Mouse (Mus musculus) bone marrow, adult 2 months (tissue): Measurements from ENCODE around the gene P4ha2. TPM values are rescaled to one million over a fixed set of nuclear protein-coding genes. Genes with fewer than 3 reads are reported as not detected.
A peak's percentile ranks its signal among the peaks of the same experiment; 100 is the strongest.

Source experiments
- H3K27ac ChIP-seq: fragments of 200-500 bp; 2 replicates; pipeline ENCODE4 v1.5.1; 2012; ENCODE audit warnings: low read depth, mild to moderate bottlenecking, control low read depth, inconsistent platforms, low read length; ENCODE audit not compliant: control insufficient read depth, poor library complexity, insufficient read depth
- H3K4me1 ChIP-seq: fragments of 200-500 bp; 2 replicates; pipeline ENCODE4 v1.6.1; 2011; ENCODE audit warnings: low read length; ENCODE audit not compliant: control insufficient read depth, insufficient read depth
- H3K4me3 ChIP-seq: fragments of 200-500 bp; replicated peaks from 2 replicates; pipeline ENCODE3; 2011; ENCODE audit warnings: mild to moderate bottlenecking, low read depth, low read length, control low read depth; ENCODE audit not compliant: control insufficient read depth
- CTCF ChIP-seq: fragments of 200-500 bp; IDR thresholded peaks from 2 replicates; pipeline ENCODE4 v1.5.1; 2011; ENCODE audit warnings: low read length, control low read depth; ENCODE audit not compliant: control insufficient read depth, insufficient read depth
- POLR2A ChIP-seq: fragments of 200-500 bp; IDR thresholded peaks from 2 replicates; pipeline ENCODE4 v1.6.1; 2011; ENCODE audit warnings: low read depth, mild to moderate bottlenecking, control low read depth, low read length, borderline replicate concordance; ENCODE audit not compliant: control insufficient read depth
- WGBS: fragments of 180-500 bp; shearing (Covaris S2); methylation state at CpG from one replicate; pipeline ENCODE4 v1.1.7; 2018; 5-methylcytosine and 5-hydroxymethylcytosine counted together
- polyA plus RNA-seq: library from polyadenylated mRNA; stranded (reverse); fragments of >200 nt; gene quantifications from 2 replicates; pipeline ENCODE4 v1.2.4, GENCODE M21; 2011; ENCODE audit warnings: low replicate concordance; ENCODE audit not compliant: missing spikeins, insufficient read depth, insufficient read length

The P4ha2 gene
- polyA plus RNA-seq, 1 experiment, result 5.1 TPM

GRCm38 (mm10) chr11:54115911-54116310 lies 16.0 kb downstream of the P4ha2 start:
- no peak for TF ChIP-seq POLR2A
- no peak for TF ChIP-seq CTCF

GRCm38 (mm10) chr11:54116406-54116805 lies 16.5 kb downstream of the P4ha2 start:
- TF ChIP-seq CTCF (no peak), POLR2A (no peak)
- WGBS, result 71% methylated on average over 4 of the region's 4 CpGs
- Histone ChIP-seq H3K4me1 (no peaks in the 10 kb centered on the region), H3K27ac (no peak overlapping the region), H3K4me3 (no peak overlapping the region)

More at GRCm38 (mm10) chr11:54115911-54116310, 16.0 kb downstream of the P4ha2 start:
- no peak overlapping the region for H3K4me3 ChIP-seq
- no peaks in the 10 kb centered on the region for H3K4me1 ChIP-seq
- 88% methylated on average over 3 of the region's 3 CpGs for WGBS
- no peak overlapping the region for H3K27ac ChIP-seq

GRCm38 (mm10) chr11:54117096-54117495 lies 17.2 kb downstream of the P4ha2 start:
- no peak overlapping the region for H3K4me3 ChIP-seq
- TF ChIP-seq POLR2A (no peak), CTCF (no peak)
- H3K27ac ChIP-seq, result no peak overlapping the region
- WGBS, result 84% methylated on average over 10 of the region's 10 CpGs
- no peaks in the 10 kb centered on the region for H3K4me1 ChIP-seq

GRCm38 (mm10) chr11:54119126-54119525 lies 19.2 kb downstream of the P4ha2 start:
- TF ChIP-seq POLR2A (no peak), CTCF (no peak)
- WGBS, result 75% methylated on average over 12 of the region's 12 CpGs
- H3K27ac ChIP-seq, result no peak overlapping the region
- no peak overlapping the region for H3K4me3 ChIP-seq
- no peaks in the 10 kb centered on the region; the same call in 1 of the 2 replicates for H3K4me1 ChIP-seq

DNA sequence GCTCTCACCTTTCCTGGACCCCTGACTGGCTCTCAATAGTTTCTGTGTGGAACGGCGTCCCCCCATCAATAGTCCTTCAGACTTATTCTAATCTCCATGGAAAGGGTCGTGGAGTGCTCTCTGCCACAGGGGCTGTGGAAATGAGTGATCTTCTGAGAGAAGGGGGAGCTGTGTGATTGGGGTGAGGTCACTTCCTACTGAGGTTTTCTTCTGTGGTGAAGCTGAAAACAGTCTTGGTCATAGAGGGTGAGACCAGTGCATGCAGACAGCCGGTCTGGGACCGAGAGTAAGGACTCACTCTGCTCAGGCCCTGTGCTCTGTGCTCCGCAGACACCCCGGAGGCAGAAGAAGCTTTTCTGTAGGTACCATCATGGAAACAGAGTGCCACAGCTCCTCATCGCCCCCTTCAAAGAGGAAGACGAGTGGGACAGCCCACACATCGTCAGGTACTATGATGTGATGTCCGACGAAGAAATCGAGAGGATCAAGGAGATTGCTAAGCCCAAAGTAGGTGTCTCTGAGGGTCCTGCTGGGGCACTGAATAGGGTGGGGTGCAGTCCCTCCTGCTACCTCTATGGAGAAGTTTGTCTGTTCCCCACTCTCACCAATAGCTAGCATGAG lies 20.0 kb downstream of the P4ha2 start:
- Histone ChIP-seq H3K27ac (no peak overlapping the region), H3K4me1 (no peaks in the 10 kb centered on the region; the same call in 1 of the 2 replicates), H3K4me3 (no peak overlapping the region)
- TF ChIP-seq CTCF (no peak), POLR2A (no peak)
- 48% methylated on average over 13 of the region's 13 CpGs for WGBS

DNA sequence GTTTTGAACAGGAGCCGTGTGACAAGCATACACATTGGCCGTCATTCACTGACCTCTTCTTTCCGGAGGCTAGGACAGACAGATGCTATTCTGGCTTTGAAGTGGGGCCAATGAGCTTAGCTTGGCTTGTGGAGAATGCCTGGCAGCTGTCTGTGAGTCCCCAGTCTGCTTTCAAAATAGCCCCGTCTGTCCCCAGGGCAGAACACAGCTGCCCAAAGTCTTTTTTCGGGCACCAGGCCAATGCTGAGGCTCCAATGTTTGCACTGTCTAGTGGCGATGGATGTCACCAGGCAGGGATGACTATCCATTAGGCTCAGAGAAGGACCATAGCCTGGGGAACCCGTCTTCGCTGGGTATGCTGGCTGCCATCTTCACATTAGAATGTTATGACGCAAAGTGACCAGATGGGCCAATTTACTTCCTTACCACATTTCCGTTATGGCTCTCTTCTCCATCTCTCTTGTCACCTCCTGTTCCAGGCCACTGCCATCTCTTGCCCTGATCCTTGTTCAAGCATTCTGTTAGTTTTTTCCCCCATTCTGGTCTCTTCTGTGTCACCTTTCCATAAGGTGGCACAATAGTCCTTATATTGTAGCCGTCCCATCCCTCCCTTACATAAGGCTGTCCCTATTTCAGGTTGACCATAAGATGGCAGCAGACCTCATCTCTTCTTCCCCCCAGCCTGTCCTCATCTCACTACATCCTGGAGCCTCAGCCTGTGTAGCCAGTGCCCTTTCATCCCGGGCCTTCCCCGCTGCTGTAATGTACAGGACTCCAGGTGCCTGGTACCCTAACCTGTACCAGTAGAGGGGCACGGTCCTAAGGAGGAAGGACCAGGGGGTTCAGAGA lies 22.7 kb downstream of the P4ha2 start:
- Histone ChIP-seq H3K4me3 (no peak overlapping the region), H3K27ac (no peak overlapping the region), H3K4me1 (peaks cover 1% of the 10 kb centered on the region; the same call in 1 of the 2 replicates)
- WGBS, result 63% methylated on average over 14 of the region's 14 CpGs
- TF ChIP-seq CTCF (peak; percentile 40; the same call in 1 of the 2 replicates), POLR2A (no peak)

GRCm38 (mm10) chr11:54125982-54126648 lies 26.2 kb downstream of the P4ha2 start:
- 85% methylated on average over 18 of the region's 18 CpGs for WGBS
- H3K4me3 ChIP-seq, result no peak overlapping the region
- H3K27ac ChIP-seq, result no peak overlapping the region
- TF ChIP-seq POLR2A (no peak), CTCF (no peak)
- peaks cover 1% of the 10 kb centered on the region; the same call in 1 of the 2 replicates for H3K4me1 ChIP-seq

GRCm38 (mm10) chr11:54126654-54127374 lies 26.9 kb downstream of the P4ha2 start:
- TF ChIP-seq CTCF (no peak), POLR2A (no peak)
- 7% methylated on average over 15 of the region's 15 CpGs for whole genome bisulfite sequencing

More at GRCm38 (mm10) chr11:54126654-54127374, 26.9 kb downstream of the P4ha2 start:
- Histone ChIP-seq H3K4me1 (peaks cover 1% of the 10 kb centered on the region; the same call in 1 of the 2 replicates), H3K4me3 (peak overlapping the region; percentile 51), H3K27ac (no peak overlapping the region)
